Mouse (Mus musculus): Measurements from ENCODE around the gene Ndrg2. TPM values are rescaled to one million over a fixed set of nuclear protein-coding genes. Genes with fewer than 3 reads are reported as not detected.

The Ndrg2 gene
- total and polyA plus RNA-seq, 3 experiments, result 1,274 to 2,120 (median 1,571) TPM

GRCm38 (mm10) chr14:51884598-51885331, 29.2 kb downstream of the Ndrg2 start, which contains the start of gene Mettl17:
Gene Mettl17 (plus strand): TSS chr14:51884842.
- peak; percentile 90 to 93 for DNase-seq
- Histone ChIP-seq H3K4me1 (ENCODE audit: control insufficient read depth, insufficient read depth, low read length) (no peaks in the 10 kb centered on the region), H3K27me3 (ENCODE audit: control insufficient read depth, insufficient read depth, low read length) (no peaks in the 10 kb centered on the region), H3K9ac (ENCODE audit: low read depth, low read length) (peak within 1 kb of the TSS; percentile 60), H3K27ac (peak within 1 kb of the TSS; percentile 69), H3K79me2 (replicated peaks; ENCODE audit: control insufficient read depth, insufficient read depth, low read length) (no peaks in the 10 kb centered on the region), H3K4me3 (peak within 1 kb of the TSS; percentile 66), H3K36me3 (ENCODE audit: control insufficient read depth, insufficient read depth, low read length) (no peaks in the 10 kb centered on the region; the same call in 1 of the 2 replicates)
- intact Hi-C loops (cut with DNase I), result loop anchor here (2.0 kb wide), 1 partner anchor 420 kb away; the partner anchor contains the start of gene Mettl3
- under 1% methylated on average over 43 of the region's 43 CpGs for WGBS
- TF ChIP-seq EP300 (IDR thresholded peaks at IDR 0.05; ENCODE audit: insufficient read depth, low read depth, low read length) (0 out of 2 replicates have a peak, but pooled peaks have one; percentile 44), POLR2A (IDR thresholded peaks at IDR 0.05; ENCODE audit: insufficient read depth, low read depth, low read length) (peak; percentile 82), CTCF (IDR thresholded peaks at IDR 0.05) (peak; percentile 35)

- H3K9ac ChIP-seq (ENCODE audit: low read depth, low read length), result 0 out of 2 replicates have a peak overlapping the region, but pooled peaks have one; percentile 33
- H3K27ac ChIP-seq, result peak overlapping the region; percentile 61
Observed at GRCm38 (mm10) chr14:51884031-51884544, 29.9 kb downstream of the Ndrg2 start.

GRCm38 (mm10) chr14:51883527-51884030, 30.4 kb downstream of the Ndrg2 start:
- intact Hi-C loops (cut with DNase I), result loop anchor here (2.0 kb wide), 1 partner anchor 421 kb away; the partner anchor contains the start of gene Mettl3

More at GRCm38 (mm10) chr14:51884031-51884544, 29.9 kb downstream of the Ndrg2 start:
- Histone ChIP-seq H3K79me2 (replicated peaks; ENCODE audit: control insufficient read depth, insufficient read depth, low read length) (no peaks in the 10 kb centered on the region), H3K36me3 (ENCODE audit: control insufficient read depth, insufficient read depth, low read length) (no peaks in the 10 kb centered on the region; the same call in 1 of the 2 replicates), H3K4me3 (peak overlapping the region; percentile 66), H3K27me3 (ENCODE audit: control insufficient read depth, insufficient read depth, low read length) (no peaks in the 10 kb centered on the region), H3K4me1 (ENCODE audit: control insufficient read depth, insufficient read depth, low read length) (no peaks in the 10 kb centered on the region)
- intact Hi-C loops (cut with DNase I), result loop anchor here (2.0 kb wide), 1 partner anchor 421 kb away; the partner anchor contains the start of gene Mettl3
- TF ChIP-seq CTCF (IDR thresholded peaks at IDR 0.05) (no peak), EP300 (IDR thresholded peaks at IDR 0.05; ENCODE audit: insufficient read depth, low read depth, low read length) (no peak), POLR2A (IDR thresholded peaks at IDR 0.05; ENCODE audit: insufficient read depth, low read depth, low read length) (no peak)
- WGBS, result 1% methylated on average over 14 of the region's 14 CpGs
- DNase-seq, result no peak

GRCm38 (mm10) chr14:51877517-51877916, 36.4 kb downstream of the Ndrg2 start:
- no peaks in the 10 kb centered on the region for H3K4me1 ChIP-seq (ENCODE audit: control insufficient read depth, insufficient read depth, low read length)
- no peaks in the 10 kb centered on the region for H3K36me3 ChIP-seq (ENCODE audit: control insufficient read depth, insufficient read depth, low read length)
- H3K27ac ChIP-seq, result no peak overlapping the region
- WGBS, result 74% methylated on average over 3 of the region's 3 CpGs
- intact Hi-C loops (cut with DNase I), result no loop called here
- H3K79me2 ChIP-seq (replicated peaks; ENCODE audit: control insufficient read depth, insufficient read depth, low read length), result no peaks in the 10 kb centered on the region
- H3K9ac ChIP-seq (ENCODE audit: low read depth, low read length), result no peak overlapping the region
- no peak overlapping the region for H3K4me3 ChIP-seq
- H3K27me3 ChIP-seq (ENCODE audit: control insufficient read depth, insufficient read depth, low read length), result no peaks in the 10 kb centered on the region
- no peak for TF ChIP-seq CTCF (IDR thresholded peaks at IDR 0.05)
- TF ChIP-seq EP300 (IDR thresholded peaks at IDR 0.05; ENCODE audit: insufficient read depth, low read depth, low read length), result no peak
- TF ChIP-seq POLR2A (IDR thresholded peaks at IDR 0.05; ENCODE audit: insufficient read depth, low read depth, low read length), result no peak
- DNase-seq, result no peak

More at GRCm38 (mm10) chr14:51883527-51884030, 30.4 kb downstream of the Ndrg2 start:
- H3K79me2 ChIP-seq (replicated peaks; ENCODE audit: control insufficient read depth, insufficient read depth, low read length), result no peaks in the 10 kb centered on the region
- DNase-seq, result peak; percentile 47 to 72
- no peaks in the 10 kb centered on the region for H3K4me1 ChIP-seq (ENCODE audit: control insufficient read depth, insufficient read depth, low read length)
- no peak overlapping the region for H3K9ac ChIP-seq (ENCODE audit: low read depth, low read length)
- TF ChIP-seq POLR2A (IDR thresholded peaks at IDR 0.05; ENCODE audit: insufficient read depth, low read depth, low read length) (no peak), CTCF (IDR thresholded peaks at IDR 0.05) (peak; percentile 81), EP300 (IDR thresholded peaks at IDR 0.05; ENCODE audit: insufficient read depth, low read depth, low read length) (no peak)
- WGBS, result 2% methylated on average over 4 of the region's 4 CpGs
- H3K4me3 ChIP-seq, result peak overlapping the region; percentile 66
- H3K27ac ChIP-seq, result peak overlapping the region; percentile 61
- H3K27me3 ChIP-seq (ENCODE audit: control insufficient read depth, insufficient read depth, low read length), result no peaks in the 10 kb centered on the region
- H3K36me3 ChIP-seq (ENCODE audit: control insufficient read depth, insufficient read depth, low read length), result no peaks in the 10 kb centered on the region; the same call in 1 of the 2 replicates

GRCm38 (mm10) chr14:51871741-51872140, 42.2 kb downstream of the Ndrg2 start:
- no peaks in the 10 kb centered on the region for H3K36me3 ChIP-seq (ENCODE audit: control insufficient read depth, insufficient read depth, low read length)
- WGBS, result 61% methylated on average over 9 of the region's 9 CpGs
- H3K4me3 ChIP-seq, result no peak overlapping the region
- intact Hi-C loops (cut with DNase I), result no loop called here
- no peaks in the 10 kb centered on the region for H3K4me1 ChIP-seq (ENCODE audit: control insufficient read depth, insufficient read depth, low read length)
- H3K79me2 ChIP-seq (replicated peaks; ENCODE audit: control insufficient read depth, insufficient read depth, low read length), result no peaks in the 10 kb centered on the region
- no peak overlapping the region for H3K27ac ChIP-seq
- DNase-seq, result no peak
- H3K27me3 ChIP-seq (ENCODE audit: control insufficient read depth, insufficient read depth, low read length), result no peaks in the 10 kb centered on the region
- no peak overlapping the region for H3K9ac ChIP-seq (ENCODE audit: low read depth, low read length)
- TF ChIP-seq POLR2A (IDR thresholded peaks at IDR 0.05; ENCODE audit: insufficient read depth, low read depth, low read length), result no peak
- no peak for TF ChIP-seq EP300 (IDR thresholded peaks at IDR 0.05; ENCODE audit: insufficient read depth, low read depth, low read length)
